Mouse (Mus musculus): ENCODE measurements around the gene Hdac4. TPM values are rescaled to one million over a fixed set of nuclear protein-coding genes. Genes with fewer than 3 reads are reported as not detected.

Hdac4 gene
- total RNA-seq, 4 experiments from 2014 or later: 47.2 to 89.1 (median 64.7) TPM

DNA sequence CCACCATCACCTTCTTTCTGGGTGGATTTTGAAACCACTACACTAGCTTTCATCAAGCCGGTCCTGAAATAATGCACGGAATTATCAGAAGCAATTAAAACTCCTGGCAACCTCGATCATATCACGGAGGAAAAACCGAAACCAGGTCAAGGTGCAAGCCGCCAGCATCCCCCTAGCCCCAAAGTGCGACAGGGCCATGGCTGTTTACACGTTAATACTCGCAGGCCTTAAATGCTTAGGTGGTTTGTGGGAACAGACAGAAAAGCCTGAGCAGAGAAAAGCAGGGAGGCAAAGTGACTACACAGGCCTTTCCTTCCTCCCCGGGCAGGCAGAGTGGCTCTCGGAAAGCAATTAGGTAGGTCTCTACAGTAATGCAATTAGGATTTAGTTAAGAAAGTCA is 16.4 kb downstream of the Hdac4 start:
- DNase-seq (ENCODE audit: low spot score in 2 of 2): no peak

DNA sequence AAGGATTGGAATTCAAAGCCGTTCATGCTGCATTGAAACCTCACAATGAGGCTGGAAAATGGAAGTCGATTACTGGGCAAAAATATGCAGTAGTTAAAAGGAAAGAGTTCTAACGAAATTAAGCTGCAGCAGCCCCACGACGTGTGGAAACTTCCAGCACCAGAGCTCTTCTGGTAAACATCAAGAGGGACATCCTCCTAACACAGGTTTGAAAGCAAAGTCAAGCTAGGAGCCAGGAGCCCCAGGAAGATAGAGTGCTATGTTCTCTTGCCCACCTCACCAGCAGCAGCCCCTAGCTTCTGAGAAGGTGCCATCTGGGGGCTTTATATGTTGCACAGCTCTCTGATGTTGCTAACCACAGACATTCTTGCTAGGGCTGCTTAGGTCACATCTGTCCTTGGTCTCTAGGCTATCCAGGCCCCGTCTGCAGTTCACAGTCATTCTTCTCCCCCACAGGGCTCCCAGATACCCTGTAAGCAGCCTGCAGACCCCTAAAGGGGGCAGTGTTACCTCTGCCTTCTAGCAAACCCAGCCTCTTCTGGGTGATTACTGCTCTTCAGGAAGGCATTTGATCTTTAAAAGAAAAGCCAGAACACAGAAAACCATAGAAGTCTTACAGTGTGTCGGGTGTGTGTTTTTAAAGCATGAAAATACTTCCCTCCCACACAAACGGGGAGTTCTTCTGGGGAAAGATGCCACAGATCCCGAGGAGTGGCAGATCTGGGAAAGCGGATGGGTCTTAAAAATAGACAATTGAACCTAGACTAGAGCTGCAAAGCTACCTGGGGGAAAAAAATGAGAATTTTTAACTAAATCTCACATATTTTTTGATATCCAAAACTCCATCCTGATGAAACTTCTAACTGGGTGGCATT is 17.2 kb downstream of the Hdac4 start:
- no peak for DNase-seq (ENCODE audit: low spot score in 2 of 2)

DNA sequence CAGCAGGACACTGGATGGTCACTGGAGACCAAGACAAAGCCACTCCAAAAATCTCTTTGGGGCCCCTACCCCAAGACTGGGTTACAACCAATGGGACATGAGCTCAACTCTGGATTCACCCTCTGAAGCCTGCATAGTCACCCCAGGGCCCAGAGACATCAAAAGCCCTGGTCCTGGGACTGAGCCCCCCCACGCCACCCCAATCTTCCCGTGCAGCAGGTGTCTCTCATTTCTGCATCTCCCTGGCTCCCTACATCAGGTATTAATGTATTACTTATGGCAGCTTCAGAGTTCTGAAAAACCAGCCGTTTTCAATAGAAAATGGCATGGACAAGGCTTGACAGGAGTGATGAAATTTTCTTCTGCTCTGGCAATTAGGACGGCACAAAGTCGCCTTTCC is 17.9 kb downstream of the Hdac4 start:
- DNase-seq (ENCODE audit: low spot score in 2 of 2): no peak

DNA sequence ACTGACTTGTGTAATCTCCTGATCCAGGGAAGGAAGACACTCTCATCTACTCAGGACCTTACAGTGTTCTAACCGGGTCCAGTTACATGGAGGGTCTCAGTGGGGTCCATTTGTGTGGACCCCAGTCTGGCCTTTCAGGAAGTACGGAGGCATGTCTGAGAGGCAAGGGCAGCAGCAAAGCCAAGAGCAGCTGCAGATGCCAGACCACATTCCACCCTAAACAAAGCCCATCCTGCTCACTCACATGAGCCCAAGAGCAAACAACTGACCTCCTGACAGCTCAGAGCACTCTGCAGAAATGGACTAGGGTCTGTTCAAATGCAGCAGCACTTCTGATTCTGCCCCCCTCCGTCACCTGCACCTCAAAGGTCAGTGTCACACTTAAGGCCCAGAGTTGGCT is 18.3 kb downstream of the Hdac4 start:
- DNase-seq (ENCODE audit: low spot score in 2 of 2): no peak

DNA sequence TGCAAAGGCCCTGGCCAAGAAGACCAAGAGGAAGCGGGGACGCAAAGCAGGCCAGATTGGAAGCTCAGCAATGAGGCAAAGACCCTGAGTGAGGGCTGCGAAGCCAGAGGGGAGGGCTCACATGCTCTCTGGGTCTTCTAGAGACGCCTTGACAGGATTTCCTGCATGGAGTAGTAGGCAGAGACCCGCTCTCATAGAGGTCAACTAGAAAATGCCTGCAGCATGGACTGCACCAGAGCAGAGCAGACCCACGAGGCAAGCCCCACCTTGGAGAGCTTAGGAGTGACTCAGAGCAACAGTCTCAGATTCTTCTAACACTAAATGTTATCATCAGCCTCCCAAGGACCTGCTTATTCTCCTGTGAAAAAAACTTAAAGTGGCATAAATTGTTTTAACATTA is 20.2 kb downstream of the Hdac4 start:
- DNase-seq (ENCODE audit: low spot score in 2 of 2): no peak

DNA sequence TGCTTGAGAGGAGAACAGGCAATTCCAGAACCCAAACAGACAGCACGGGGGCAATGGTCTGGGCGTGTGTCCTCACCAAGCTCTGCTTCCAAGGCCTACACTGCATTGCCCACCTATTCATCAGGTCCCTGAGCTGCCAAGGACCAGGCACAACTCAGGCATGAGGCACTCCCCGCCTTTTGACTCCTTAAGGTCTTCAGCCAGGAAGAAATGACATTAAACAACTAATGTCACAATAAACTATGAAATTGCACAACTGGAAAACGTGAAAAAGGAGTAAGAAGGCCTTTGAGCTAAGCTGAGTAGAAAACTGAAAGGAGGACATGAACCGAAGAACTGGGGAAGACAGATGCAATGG is 20.6 kb downstream of the Hdac4 start:
- DNase-seq (ENCODE audit: low spot score in 2 of 2): no peak

DNA sequence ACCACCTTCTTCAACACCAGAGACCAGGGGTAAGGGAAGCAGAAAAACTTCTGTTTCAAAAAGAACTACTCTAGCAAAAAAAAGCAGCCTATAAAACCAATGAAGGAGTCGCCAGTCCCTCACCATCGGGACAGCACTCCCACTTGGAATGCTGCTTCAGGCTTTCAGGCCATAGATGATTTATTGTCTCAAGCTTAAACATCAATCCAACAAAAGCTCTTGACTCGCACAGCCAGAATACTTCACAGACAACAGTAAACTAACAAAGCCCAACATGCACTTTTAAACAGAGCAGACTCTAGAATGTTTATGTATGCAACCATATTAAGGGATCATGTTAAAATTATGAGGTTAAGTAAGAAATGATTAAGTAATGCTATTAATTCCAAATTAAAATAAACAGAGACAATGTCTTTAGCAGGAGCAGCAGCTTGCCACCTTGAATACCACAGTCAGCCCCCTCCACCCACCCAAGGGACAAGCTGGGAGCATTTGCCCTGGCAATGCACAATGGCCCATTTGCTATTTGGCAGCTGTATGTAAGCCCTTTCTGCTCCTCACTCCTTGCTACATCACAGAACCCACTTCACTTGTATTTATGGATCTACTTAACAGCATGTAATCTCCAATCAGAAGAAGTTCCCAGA is 21.1 kb downstream of the Hdac4 start:
- no peak for DNase-seq (ENCODE audit: low spot score in 2 of 2)

DNA sequence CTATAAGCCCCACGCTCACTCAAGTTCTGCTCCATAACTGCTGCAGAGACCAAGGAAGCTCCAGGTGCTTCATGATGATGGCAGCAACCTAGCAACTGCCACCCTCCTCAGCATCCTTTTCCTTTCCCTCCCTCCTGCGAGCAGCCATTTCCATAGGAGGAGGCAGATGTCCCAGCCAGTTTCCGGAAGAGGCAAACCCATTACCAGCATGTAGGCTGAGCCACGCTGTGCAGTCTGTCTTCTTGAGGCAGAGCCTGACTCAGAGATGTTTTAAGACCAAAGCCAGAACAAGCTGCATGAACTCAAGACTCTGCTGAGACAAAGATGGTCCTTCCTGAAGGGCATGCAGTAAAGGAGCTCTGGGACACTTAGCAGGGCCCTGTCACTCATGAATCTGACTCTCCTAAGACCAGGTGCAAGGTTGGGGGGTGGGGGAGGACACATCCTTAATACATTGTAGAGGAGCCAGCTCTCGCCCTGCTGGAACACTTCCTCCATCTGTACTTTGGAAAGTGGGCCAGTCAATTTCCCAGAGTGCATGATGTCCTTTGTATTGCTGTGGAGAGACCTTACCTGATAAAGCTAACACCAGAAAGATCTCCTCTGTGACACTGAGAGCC is 24.8 kb downstream of the Hdac4 start:
- no peak for DNase-seq (ENCODE audit: low spot score in 2 of 2)

DNA sequence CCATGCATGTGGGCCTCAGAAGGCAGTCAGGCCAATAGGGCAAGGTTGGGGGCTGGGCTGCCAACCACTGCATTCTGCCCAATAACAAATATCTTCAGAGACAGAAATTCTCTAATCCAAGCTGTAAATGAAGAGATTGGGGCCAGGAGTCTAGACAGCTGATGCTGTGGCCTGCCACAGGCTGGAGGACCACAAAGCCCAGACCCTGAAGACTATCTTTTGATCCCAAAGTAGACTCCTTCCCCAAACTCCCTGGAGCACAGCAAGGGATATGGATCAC is 25.8 kb downstream of the Hdac4 start:
- DNase-seq (ENCODE audit: low spot score in 2 of 2): no peak

DNA sequence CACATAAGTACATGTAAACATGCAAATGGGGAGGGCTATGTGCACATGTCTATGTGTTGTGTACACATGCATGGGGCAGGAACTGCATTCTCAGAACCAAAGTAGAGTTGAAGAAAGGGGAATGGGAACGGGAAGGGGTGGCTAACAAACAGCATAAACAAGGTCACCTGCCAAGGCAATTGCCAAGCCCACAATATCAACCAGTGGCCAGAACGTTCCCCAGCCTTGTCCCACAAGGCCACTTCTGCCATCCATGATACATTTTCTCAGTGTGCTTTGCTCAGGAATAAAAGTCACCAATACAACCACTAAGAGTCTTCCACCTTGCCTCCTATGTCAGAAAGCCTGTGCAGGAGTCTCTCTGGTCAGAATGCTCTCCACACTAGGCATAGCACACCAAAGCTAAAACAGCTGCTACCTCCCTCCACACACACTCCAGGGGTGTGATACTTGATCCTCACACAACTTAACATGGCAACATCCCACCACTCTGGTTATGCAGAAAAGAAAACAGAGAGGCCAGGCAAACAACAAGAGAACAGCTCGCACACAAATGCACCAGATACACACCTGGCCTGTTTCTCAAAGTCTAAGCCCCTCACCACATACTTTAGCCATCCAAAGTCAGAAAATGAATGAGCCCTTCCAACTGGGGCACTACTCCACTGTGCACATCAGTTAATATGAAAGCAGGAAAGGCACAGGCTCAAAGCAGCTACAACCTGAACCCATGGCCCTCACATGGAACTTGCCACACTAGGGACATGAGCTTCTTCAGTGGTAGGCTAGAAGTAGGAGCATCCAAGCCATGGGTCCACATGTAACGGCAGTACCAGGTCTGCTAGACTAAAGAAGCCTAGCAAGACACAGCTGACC is 26.4 kb downstream of the Hdac4 start:
- DNase-seq (ENCODE audit: low spot score in 2 of 2): no peak

DNA sequence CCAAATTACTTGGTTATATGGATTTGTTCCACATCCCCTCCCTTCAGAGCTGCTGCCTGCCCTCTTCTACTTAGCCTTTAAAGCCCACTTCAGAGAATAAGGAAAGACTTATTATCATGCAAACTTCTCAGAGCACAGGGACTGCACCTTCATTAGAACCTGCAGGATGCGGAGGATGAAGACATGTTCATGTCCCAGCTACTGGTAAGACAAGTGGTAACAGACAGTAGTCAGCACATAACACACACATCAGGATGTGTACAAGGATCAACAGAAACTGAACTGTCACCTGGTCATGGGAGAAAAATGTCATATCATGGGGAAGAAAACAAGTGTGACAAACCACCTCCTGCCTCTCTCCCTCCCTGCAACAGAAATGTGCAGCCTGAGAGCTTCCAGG is 31.6 kb downstream of the Hdac4 start:
- DNase-seq (ENCODE audit: low spot score in 2 of 2): no peak

DNA sequence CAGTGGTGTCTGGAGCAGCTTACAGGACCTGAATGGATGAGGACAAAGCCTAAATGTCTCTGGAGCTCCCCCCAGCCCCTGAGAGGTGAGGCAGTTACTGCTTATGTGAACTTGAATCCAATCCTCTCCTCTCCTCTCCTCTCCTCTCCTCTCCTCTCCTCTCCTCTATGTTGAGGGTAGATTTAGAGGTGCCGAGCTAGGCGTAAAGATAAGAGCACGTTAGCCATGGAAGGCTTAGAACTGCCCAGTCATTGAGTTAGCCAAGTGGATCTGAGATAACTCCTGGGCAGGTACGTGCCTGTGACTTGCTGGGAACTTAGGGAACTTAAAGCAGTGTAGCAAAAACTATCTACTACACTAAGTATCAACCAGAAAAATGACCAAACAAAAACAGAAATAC is 35.7 kb downstream of the Hdac4 start:
- DNase-seq (ENCODE audit: low spot score in 2 of 2): no peak

DNA sequence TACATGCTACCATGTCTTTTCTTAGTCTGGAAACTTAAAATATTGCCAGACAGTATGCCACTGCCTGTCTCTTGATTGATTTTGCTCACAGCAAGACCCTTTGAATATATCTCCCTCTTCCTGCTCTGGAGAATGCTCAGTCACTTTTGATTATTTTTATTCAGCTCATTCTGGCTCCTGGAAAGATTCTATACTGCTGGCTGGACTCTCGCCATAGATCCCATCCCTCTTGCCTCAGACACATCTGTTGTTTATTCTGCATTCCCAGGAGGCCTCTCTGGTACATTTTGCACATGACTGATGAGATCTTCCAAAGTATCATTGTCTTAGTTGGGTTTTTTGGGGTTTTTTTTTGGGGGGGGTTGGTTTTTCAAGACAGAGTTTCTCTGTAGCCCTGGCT is 45.3 kb downstream of the Hdac4 start:
- no peak for DNase-seq (ENCODE audit: low spot score in 2 of 2)

DNA sequence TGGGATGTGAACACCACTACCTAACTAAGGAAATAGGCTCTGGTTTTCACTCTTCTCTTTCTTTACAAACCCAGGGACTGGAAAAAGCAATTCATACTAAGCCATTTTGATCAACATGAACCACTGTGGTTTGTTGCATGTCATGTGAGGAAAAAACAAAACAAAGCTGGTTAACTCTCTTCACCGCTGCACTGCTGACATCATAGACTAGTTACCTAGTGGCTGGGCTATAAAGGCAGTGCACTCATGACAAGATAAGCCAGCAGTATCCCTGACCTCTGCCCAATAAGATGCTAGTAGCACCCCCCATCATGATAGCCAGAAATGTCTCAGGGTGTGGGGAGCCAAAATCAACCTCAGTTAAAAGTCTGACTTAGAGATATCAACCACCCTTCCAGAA is 47.0 kb downstream of the Hdac4 start:
- no peak for DNase-seq (ENCODE audit: low spot score in 2 of 2)

DNA sequence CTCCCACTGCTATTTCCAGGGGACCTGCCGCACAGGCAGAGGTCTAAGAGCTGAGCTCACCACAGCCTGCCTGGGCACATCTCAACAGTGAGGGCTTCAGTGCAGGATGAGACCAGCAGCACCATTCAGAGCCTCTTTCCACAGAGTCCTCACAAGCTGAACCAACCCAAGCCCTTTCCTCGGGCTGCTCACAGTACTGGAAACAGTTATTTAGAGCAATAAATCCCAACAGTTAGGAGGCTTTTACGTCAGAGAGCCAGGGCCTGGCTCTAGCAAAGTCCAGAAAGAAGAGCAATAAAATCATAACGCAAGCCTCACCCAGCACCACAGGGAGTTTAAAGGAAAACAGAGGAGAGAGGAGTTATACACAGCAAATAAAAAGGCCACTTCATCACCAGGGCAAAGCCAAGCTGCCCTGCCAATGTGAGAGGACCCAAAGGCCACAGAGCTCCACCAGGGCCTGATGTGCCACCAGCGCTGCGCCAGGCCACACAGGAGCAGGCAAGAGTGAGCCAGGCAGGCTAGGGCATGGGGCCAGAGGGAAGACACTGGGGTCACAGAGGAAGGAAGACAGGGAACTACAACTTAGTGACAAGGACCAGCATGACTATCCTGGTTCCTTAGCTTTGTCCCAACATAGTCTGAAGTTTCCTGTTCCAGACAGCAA is 50.5 kb downstream of the Hdac4 start:
- DNase-seq (ENCODE audit: low spot score in 2 of 2): peak in 1 of 2 experiments; percentile 50

DNA sequence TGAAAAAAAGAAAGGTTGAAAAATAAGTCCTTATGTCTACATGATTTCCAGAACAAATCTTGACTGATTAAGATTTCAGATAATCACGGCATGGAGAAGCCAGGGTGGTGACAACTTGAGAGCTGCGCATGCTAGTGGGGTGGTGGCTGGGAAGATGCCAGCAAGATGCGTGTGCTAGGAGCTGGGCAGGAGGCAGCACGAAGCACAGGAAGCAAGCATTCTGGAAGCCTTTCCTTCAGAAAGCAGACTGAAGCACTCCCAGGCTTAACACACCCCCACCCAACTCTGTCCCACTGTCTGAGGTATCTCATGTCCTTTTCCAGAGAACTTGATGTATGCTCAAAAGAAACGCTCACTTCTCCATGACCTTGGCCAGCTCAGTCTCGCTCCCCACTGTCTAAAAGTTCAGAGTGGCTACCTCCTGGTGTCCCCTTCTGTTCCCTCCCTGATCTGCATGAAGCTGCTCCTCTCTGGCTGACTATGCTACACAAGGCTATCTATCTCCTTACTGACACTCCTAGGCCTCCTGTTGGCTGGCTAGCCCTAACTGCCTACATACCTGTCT is 52.1 kb downstream of the Hdac4 start:
- DNase-seq (ENCODE audit: low spot score in 2 of 2): no peak

DNA sequence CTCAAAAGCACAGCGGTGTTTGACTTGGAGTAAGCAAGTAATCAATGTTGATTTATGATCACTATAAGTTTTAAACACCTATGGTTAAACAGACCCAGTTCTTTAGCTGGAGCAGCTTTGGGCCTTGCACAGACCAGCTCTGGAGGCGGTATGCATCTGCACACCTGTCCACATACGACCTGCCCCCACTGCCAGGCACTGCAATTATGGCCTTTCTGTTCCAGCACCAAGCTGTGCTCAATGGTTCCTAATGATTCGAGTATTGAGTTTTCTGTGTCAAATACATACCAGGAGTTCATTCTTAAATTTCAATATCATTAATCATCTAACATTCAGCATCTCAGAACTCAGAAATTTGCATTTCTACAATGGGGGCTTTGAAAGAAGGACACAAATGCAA is 52.7 kb downstream of the Hdac4 start:
- no peak for DNase-seq (ENCODE audit: low spot score in 2 of 2)

DNA sequence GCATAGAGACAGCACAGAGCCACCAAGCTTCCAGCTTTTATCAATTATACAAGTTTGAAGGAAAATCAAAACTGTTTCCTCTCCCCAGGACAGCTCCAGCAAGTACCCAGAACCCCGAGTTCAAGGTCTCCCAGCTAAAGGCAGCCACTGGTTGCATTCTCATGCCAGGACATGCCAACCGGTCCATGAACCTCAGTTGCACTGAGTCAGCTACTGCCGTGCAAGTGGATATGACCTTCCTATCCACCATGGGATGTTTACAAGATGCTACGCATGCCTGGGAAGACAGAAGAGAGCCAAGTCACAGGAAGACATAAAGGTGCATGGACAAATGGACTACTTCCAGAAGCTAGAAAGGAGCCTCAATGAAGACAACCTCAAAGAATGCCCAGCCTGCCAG is 56.5 kb downstream of the Hdac4 start:
- no peak for DNase-seq (ENCODE audit: low spot score in 2 of 2)

DNA sequence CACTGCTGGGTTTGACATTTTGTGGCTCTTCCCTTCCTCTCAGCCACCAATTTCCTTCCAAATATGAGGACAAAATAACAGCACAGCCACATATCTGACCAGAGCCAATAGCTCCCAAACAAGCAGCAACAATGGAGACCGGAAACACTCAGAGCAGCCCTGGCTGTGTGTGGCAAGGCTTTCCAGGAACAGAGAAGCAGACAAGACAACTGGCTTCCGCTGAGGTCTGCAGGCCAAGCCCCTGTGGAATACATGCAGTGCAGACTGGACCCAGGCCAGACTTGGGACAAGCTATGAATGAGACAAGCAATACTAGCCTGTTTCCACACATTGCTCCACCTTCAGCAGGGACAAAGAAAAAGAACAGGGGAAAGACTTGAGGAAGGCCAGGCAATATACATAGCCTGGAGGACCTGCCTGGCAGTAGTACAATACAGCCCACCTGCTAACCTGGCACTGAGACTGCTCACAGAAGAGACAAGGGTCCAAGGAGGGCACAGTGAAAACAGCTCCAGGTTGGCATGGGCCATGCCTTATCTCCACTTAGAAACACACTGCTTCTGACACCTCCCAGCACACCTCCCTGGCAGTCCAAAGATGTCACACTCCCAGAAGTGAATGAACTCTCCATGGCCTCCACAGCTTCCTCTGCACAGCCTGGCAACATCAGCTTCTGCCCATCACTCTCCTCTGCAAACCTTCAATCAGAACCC is 58.2 kb downstream of the Hdac4 start:
- DNase-seq (ENCODE audit: low spot score in 2 of 2): peak in 1 of 2 experiments; percentile 48

DNA sequence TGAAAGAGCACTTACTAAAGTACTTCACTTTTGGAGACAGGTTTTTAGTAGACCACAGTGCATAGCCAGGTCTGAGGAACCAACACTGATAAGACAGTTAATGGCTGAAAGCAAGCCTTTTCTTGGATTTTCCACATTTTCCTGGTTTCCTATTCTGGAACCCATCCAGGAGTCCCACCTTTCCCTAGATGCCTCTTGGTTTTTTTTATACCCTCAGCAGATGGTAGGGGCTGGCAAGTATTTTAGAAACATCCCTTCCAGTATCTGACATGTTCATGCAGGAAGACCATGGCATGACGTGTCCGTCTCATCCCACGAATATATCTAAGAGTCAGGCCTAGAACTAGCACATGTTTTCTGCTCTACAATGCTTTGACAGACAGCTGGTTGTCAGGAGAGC is 59.1 kb downstream of the Hdac4 start:
- DNase-seq (ENCODE audit: low spot score in 2 of 2): no peak
